Mouse (Mus musculus): ENCODE results near the gene Clstn1. TPM values are rescaled to one million over a fixed set of nuclear protein-coding genes. Genes with fewer than 3 reads are reported as not detected.

Clstn1 gene
- polyA plus RNA-seq (2015; fragmentation: Nextera tagmentation; extraction: Ambion mirVana): 36.7 and 41.8 TPM in 2 replicates

GRCm38 (mm10) chr4:149586044-149586782 lies at the start of gene Clstn1:
Clstn1 (plus strand) TSS chr4:149586468.
- peak within 1 kb of the TSS; percentile 89 for H3K4me3 ChIP-seq (replicated peaks)
- no peaks in the 10 kb centered on the region for H3K9me3 ChIP-seq (replicated peaks)
- H3K27ac ChIP-seq: no peak within 1 kb of the TSS
- H3K36me3 ChIP-seq: no peaks in the 10 kb centered on the region
- peaks cover 24% of the 10 kb centered on the region for H3K4me1 ChIP-seq
- H3K9ac ChIP-seq: peak within 1 kb of the TSS; percentile 85
- WGBS: under 1% methylated on average over 80 of the region's 103 CpGs
- H3K27me3 ChIP-seq: peaks cover 56% of the 10 kb centered on the region
- H3K4me2 ChIP-seq: peak within 1 kb of the TSS; percentile 89
- ATAC-seq (replicated peaks; ENCODE audit: low FRiP score): peak; percentile 80

DNA sequence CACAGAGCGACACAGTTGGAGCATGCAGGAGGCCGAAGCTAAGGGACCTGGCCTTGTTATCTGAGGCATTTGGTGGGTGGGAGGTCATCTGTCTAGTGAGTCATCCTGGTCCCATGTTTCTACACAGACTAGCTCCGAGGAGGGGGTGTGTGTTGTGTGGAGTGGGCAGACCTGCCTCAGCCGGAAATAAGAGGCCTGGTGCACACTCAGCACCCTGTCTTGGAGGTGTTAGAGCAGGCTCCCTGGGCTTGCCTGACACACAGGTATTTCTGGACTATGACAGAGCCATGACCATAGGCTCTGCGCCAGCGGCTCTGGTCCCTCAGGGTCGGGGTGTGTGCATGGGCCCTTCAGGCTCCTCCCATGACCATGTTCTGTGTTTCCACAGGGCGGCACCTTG lies 46.8 kb upstream of the Clstn1 start:
- ATAC-seq (replicated peaks; ENCODE audit: low FRiP score): no peak
- H3K36me3 ChIP-seq: peaks cover 4% of the 10 kb centered on the region
- no peak overlapping the region for H3K4me2 ChIP-seq
- no peak overlapping the region for H3K27ac ChIP-seq
- H3K4me1 ChIP-seq: peaks cover 3% of the 10 kb centered on the region; the same call in 1 of the 2 replicates
- no peak overlapping the region for H3K4me3 ChIP-seq (replicated peaks)
- H3K27me3 ChIP-seq: no peaks in the 10 kb centered on the region
- no peak overlapping the region for H3K9ac ChIP-seq
- no peaks in the 10 kb centered on the region for H3K9me3 ChIP-seq (replicated peaks)
- WGBS: 72% methylated on average over 8 of the region's 8 CpGs

DNA sequence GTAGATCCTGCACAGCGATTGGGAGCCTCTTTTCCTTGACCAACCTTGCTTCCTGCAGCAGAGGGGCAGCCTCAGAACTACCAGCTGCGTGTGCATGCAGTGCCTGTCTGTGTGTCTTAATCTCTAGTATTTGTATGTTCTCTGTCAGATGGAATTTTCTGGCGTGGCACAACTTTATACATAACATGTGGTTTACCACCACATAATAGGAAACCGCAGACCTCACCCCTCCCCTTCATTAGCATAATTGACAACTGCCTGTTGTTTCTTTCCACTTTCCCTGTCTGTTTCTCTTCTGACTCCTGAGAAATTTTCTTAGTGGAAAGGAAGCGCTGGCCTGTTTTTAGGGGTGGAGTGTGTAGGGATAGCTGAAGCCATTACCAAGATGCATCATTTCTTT lies 44.3 kb upstream of the Clstn1 start:
- Histone ChIP-seq H3K9me3 (replicated peaks) (no peaks in the 10 kb centered on the region), H3K4me3 (replicated peaks) (no peak overlapping the region), H3K27me3 (no peaks in the 10 kb centered on the region), H3K9ac (no peak overlapping the region), H3K27ac (no peak overlapping the region), H3K4me2 (no peak overlapping the region), H3K36me3 (peaks cover 19% of the 10 kb centered on the region), H3K4me1 (peaks cover 15% of the 10 kb centered on the region; the same call in 1 of the 2 replicates)
- 73% methylated on average over 5 of the region's 5 CpGs for WGBS
- ATAC-seq (replicated peaks; ENCODE audit: low FRiP score): no peak

DNA sequence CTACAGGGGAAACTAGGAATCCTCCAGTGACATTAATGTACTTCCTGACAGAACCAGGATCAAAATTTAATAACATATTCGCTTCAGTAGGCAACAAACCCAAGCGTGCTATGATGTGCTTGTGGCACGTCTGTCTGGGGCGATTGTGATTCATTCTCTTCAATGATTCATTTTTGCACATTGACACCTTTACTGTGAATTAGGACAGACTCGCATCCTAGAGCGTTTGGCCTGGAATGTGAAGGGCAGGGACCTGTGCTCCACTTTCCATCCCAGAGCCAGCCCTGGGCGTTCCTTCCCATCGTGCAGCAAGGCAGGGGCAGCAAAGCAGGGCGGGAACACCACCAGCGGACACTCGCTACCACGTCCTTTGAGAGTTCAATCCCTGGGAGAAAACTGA lies 43.8 kb upstream of the Clstn1 start:
- peaks cover 23% of the 10 kb centered on the region for H3K36me3 ChIP-seq
- no peak overlapping the region for H3K9ac ChIP-seq
- no peaks in the 10 kb centered on the region for H3K9me3 ChIP-seq (replicated peaks)
- H3K4me1 ChIP-seq: peaks cover 15% of the 10 kb centered on the region; the same call in 1 of the 2 replicates
- ATAC-seq (replicated peaks; ENCODE audit: low FRiP score): no peak
- H3K27ac ChIP-seq: no peak overlapping the region
- 79% methylated on average over 12 of the region's 12 CpGs for WGBS
- no peak overlapping the region for H3K4me3 ChIP-seq (replicated peaks)
- no peaks in the 10 kb centered on the region for H3K27me3 ChIP-seq
- H3K4me2 ChIP-seq: no peak overlapping the region

DNA sequence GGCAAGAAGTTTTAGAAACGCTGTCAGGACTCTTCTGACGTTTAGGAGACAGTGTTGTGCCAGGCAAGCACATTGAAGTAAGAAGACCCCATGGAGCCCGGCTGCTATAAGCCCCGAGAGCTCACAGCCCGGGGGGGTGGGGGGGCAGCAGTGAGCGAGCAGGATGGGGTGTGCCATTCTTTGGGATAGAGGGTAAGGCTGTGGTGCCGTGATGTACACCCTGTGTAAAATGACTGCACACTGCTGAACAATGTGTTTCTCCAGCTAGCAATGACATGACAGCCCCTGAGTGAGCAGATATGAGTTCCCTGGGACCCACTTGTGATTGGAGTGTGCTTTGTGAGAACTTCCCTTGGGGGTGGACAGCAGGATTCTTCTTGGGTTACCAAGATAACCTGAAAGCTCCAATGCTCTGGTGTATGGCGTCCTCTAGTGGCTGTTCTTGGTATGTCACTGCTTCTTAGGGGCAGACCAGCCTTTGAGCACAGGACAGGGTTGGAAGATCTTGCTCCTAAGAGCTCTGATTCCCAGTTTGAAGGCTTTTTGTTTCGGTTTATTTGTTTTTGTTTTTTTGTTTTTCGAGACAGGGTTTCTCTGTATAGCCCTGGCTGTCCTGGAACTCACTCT lies 43.2 kb upstream of the Clstn1 start:
- Histone ChIP-seq H3K4me2 (no peak overlapping the region), H3K27me3 (no peaks in the 10 kb centered on the region), H3K27ac (0 out of 2 replicates have a peak overlapping the region, but pooled peaks have one; percentile 3), H3K4me3 (replicated peaks) (no peak overlapping the region), H3K9ac (no peak overlapping the region), H3K4me1 (peaks cover 15% of the 10 kb centered on the region; the same call in 1 of the 2 replicates), H3K9me3 (replicated peaks) (no peaks in the 10 kb centered on the region), H3K36me3 (peaks cover 27% of the 10 kb centered on the region)
- WGBS: 53% methylated on average over 10 of the region's 10 CpGs
- ATAC-seq (replicated peaks; ENCODE audit: low FRiP score): no peak

- peaks cover 33% of the 10 kb centered on the region for H3K36me3 ChIP-seq
- ATAC-seq (replicated peaks; ENCODE audit: low FRiP score): peak; percentile 65
Observed at GRCm38 (mm10) chr4:149544892-149545291, 41.4 kb upstream of the Clstn1 start.

GRCm38 (mm10) chr4:149546797-149547444 lies 39.3 kb upstream of the Clstn1 start:
- Histone ChIP-seq H3K4me1 (peaks cover 15% of the 10 kb centered on the region; the same call in 1 of the 2 replicates), H3K36me3 (peaks cover 31% of the 10 kb centered on the region), H3K27ac (no peak overlapping the region), H3K27me3 (no peaks in the 10 kb centered on the region), H3K9ac (no peak overlapping the region), H3K4me3 (replicated peaks) (no peak overlapping the region), H3K9me3 (replicated peaks) (no peaks in the 10 kb centered on the region), H3K4me2 (no peak overlapping the region)
- WGBS: 70% methylated on average over 9 of the region's 9 CpGs
- ATAC-seq (replicated peaks; ENCODE audit: low FRiP score): no peak

More at GRCm38 (mm10) chr4:149544892-149545291, 41.4 kb upstream of the Clstn1 start:
- Histone ChIP-seq H3K4me1 (peaks cover 15% of the 10 kb centered on the region; the same call in 1 of the 2 replicates), H3K27me3 (no peaks in the 10 kb centered on the region), H3K9me3 (replicated peaks) (no peaks in the 10 kb centered on the region), H3K4me3 (replicated peaks) (no peak overlapping the region), H3K27ac (peak overlapping the region; percentile 47; the same call in 1 of the 2 replicates), H3K9ac (no peak overlapping the region), H3K4me2 (no peak overlapping the region)
- 58% methylated on average over 8 of the region's 8 CpGs for WGBS

GRCm38 (mm10) chr4:149547523-149547922 lies 38.7 kb upstream of the Clstn1 start:
- H3K36me3 ChIP-seq: peaks cover 30% of the 10 kb centered on the region
- no peaks in the 10 kb centered on the region for H3K9me3 ChIP-seq (replicated peaks)
- H3K27me3 ChIP-seq: no peaks in the 10 kb centered on the region
- ATAC-seq (replicated peaks; ENCODE audit: low FRiP score): no peak
- no peak overlapping the region for H3K4me2 ChIP-seq
- H3K4me3 ChIP-seq (replicated peaks): no peak overlapping the region
- peaks cover 15% of the 10 kb centered on the region; the same call in 1 of the 2 replicates for H3K4me1 ChIP-seq
- no peak overlapping the region for H3K9ac ChIP-seq
- WGBS: 75% methylated on average over 6 of the region's 6 CpGs
- H3K27ac ChIP-seq: no peak overlapping the region

- Histone ChIP-seq H3K4me3 (replicated peaks) (no peak overlapping the region), H3K4me2 (no peak overlapping the region), H3K4me1 (peaks cover 12% of the 10 kb centered on the region; the same call in 1 of the 2 replicates), H3K27me3 (no peaks in the 10 kb centered on the region), H3K27ac (no peak overlapping the region), H3K9me3 (replicated peaks) (no peaks in the 10 kb centered on the region), H3K36me3 (peaks cover 30% of the 10 kb centered on the region), H3K9ac (no peak overlapping the region)
- ATAC-seq (replicated peaks; ENCODE audit: low FRiP score): peak; percentile 47; the same call in 1 of the 2 replicates
- WGBS: 67% methylated on average over 9 of the region's 9 CpGs
Observed at GRCm38 (mm10) chr4:149549221-149549925, 36.9 kb upstream of the Clstn1 start.

- H3K9ac ChIP-seq: no peak overlapping the region
- peaks cover 25% of the 10 kb centered on the region for H3K36me3 ChIP-seq
- H3K27me3 ChIP-seq: no peaks in the 10 kb centered on the region
- H3K4me2 ChIP-seq: no peak overlapping the region
- 73% methylated on average over 5 of the region's 5 CpGs for WGBS
- no peaks in the 10 kb centered on the region for H3K9me3 ChIP-seq (replicated peaks)
- ATAC-seq (replicated peaks; ENCODE audit: low FRiP score): no peak
- peaks cover 4% of the 10 kb centered on the region; the same call in 1 of the 2 replicates for H3K4me1 ChIP-seq
- H3K27ac ChIP-seq: no peak overlapping the region
- no peak overlapping the region for H3K4me3 ChIP-seq (replicated peaks)
Observed at GRCm38 (mm10) chr4:149550866-149551265, 35.4 kb upstream of the Clstn1 start.

DNA sequence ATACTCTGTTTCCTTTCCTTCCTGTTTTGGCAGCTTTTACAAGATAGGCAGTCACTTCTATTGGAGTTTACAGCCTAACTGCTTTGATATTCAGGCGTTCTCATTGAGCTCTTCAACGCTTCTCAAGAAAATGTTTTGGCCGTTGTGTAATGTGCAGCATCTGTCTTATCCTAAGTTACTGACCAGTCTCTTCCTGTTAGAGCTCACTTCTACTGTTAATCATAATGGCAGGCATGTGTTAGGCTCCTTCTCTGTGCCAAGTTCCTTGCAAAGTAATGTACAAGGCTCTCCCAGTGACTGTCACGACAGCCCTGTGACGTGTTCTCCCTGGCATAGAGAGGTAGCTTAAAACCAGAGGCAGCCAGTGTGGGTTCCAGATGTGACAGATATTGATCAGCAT lies 34.6 kb upstream of the Clstn1 start:
- Histone ChIP-seq H3K36me3 (peaks cover 17% of the 10 kb centered on the region), H3K4me1 (peaks cover 4% of the 10 kb centered on the region; the same call in 1 of the 2 replicates), H3K9me3 (replicated peaks) (no peaks in the 10 kb centered on the region), H3K27ac (no peak overlapping the region), H3K4me3 (replicated peaks) (no peak overlapping the region), H3K4me2 (no peak overlapping the region), H3K27me3 (no peaks in the 10 kb centered on the region), H3K9ac (no peak overlapping the region)
- 75% methylated on average over 5 of the region's 5 CpGs for WGBS
- no peak for ATAC-seq (replicated peaks; ENCODE audit: low FRiP score)
